Mouse (Mus musculus) frontal cortex, adult 2 months (tissue): Measurements from ENCODE around the gene Napsa. TPM values are rescaled to one million over a fixed set of nuclear protein-coding genes. Genes with fewer than 3 reads are reported as not detected.
A peak's percentile ranks its signal among the peaks of the same experiment; 100 is the strongest.

Source experiments
- DNase-seq, 2 experiments: peaks; one replicate each; pipeline ENCODE4 v3.0.0; 2022; ENCODE audit warnings: low spot score in 1 of 2; ENCODE audit errors: extremely low spot score in 1 of 2
- polyA plus RNA-seq: library from polyadenylated mRNA; depleted of rRNA; stranded (reverse); fragments of >200 nt; gene quantifications from 2 replicates; pipeline ENCODE4 v1.2.3, GENCODE M21; 2012

Gene Napsa
- polyA plus RNA-seq, 1 experiment: 0.54 TPM

- peak; percentile 76 to 91 for DNase-seq
Observed at GRCm38 (mm10) chr7:44593775-44594174, 21.6 kb downstream of the Napsa start.

GRCm38 (mm10) chr7:44594291-44594690, 22.1 kb downstream of the Napsa start:
- DNase-seq: peak in 1 of 2 experiments; percentile 75

GRCm38 (mm10) chr7:44595131-44595561, 23.0 kb downstream of the Napsa start:
- no peak for DNase-seq

GRCm38 (mm10) chr7:44596051-44596450, 23.9 kb downstream of the Napsa start:
- DNase-seq: no peak

- DNase-seq: no peak
Observed at GRCm38 (mm10) chr7:44596996-44597538, 24.9 kb downstream of the Napsa start.

- no peak for DNase-seq
Observed at GRCm38 (mm10) chr7:44597666-44598065, 25.5 kb downstream of the Napsa start.

- no peak for DNase-seq
Observed at GRCm38 (mm10) chr7:44598336-44598735, 26.2 kb downstream of the Napsa start.

- no peak for DNase-seq
Observed at GRCm38 (mm10) chr7:44600691-44601262, 28.6 kb downstream of the Napsa start.

- DNase-seq: no peak
Observed at GRCm38 (mm10) chr7:44601646-44602045, 29.5 kb downstream of the Napsa start.

- DNase-seq: peak in 1 of 2 experiments; percentile 88
Observed at GRCm38 (mm10) chr7:44602443-44602842, 30.3 kb downstream of the Napsa start.

GRCm38 (mm10) chr7:44603186-44603855, 31.1 kb downstream of the Napsa start:
- no peak for DNase-seq

GRCm38 (mm10) chr7:44604139-44604606, 32.0 kb downstream of the Napsa start:
- no peak for DNase-seq

- DNase-seq: no peak
Observed at GRCm38 (mm10) chr7:44604619-44605018, 32.4 kb downstream of the Napsa start.

- DNase-seq: no peak
Observed at GRCm38 (mm10) chr7:44605436-44605835, 33.3 kb downstream of the Napsa start.

GRCm38 (mm10) chr7:44606171-44606901, 34.2 kb downstream of the Napsa start:
- DNase-seq: no peak

- no peak for DNase-seq
Observed at GRCm38 (mm10) chr7:44612192-44612591, 40.0 kb downstream of the Napsa start.

GRCm38 (mm10) chr7:44614041-44614688, 42.0 kb downstream of the Napsa start:
- no peak for DNase-seq

- DNase-seq: no peak
Observed at GRCm38 (mm10) chr7:44615309-44615708, 43.1 kb downstream of the Napsa start.

- DNase-seq: no peak
Observed at GRCm38 (mm10) chr7:44615987-44616386, 43.8 kb downstream of the Napsa start.

GRCm38 (mm10) chr7:44617059-44617458, 44.9 kb downstream of the Napsa start:
- DNase-seq: no peak
